Mouse (Mus musculus): ENCODE data around the gene Lta. TPM values are rescaled to one million over a fixed set of nuclear protein-coding genes. Genes with fewer than 3 reads are reported as not detected.
A peak's percentile ranks its signal among the peaks of the same experiment; 100 is the strongest.

Gene Lta
- total RNA-seq (2014; rRNA removed) (0.47 TPM in 1 of 2 replicates, not detected in the other), polyA plus RNA-seq (2015; fragmentation: Nextera tagmentation; extraction: Ambion mirVana) (0.85 and 1.3 TPM in 2 replicates)

DNA sequence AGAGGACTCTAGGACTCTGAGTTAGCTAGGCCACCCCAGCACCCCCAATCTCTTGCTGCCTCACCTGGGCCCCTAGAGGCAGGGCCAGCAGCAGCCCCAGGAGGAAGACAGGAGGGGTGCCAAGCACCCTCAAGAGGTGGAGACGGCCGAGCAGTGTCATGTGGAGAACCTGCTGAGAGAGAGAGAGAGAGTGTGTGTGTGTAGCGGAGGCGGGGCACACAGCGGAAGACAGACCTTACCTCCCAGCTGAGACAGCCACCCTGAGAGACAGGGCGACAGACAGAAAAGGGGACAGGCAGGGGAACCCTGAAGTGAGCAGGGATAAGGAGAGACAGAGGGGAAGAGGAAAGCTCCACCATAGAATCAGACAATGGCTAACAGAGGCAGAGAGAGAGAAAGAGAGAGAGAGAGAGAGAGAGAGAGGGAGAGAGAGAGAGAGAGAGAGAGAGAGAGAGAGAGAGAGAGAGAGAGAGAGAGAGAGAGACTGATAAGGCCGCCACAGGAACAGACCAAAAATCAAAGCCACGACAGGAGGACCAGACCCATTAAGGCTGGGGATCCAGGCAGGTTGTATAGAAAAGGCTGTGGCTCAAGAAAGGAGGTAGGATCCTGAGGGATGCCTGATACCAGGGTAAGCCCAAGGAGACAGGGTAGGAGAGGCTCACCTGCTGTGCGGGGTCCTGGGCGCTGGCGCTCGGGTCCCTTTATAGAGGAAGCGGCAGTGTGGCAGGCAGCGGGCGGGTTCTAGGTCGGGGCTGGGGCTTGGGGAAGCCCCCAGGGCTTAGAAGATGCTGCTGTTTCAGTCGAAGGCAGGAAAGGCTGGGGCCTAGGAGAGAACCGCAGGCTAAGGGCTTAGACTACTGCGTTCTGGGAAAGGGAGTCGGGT, at the start of gene Lta:
TSS of gene Lta (minus strand) at position 858 of the 886 bp plus-strand sequence.
- no peaks in the 10 kb centered on the region for H3K4me1 ChIP-seq (ENCODE audit: insufficient read depth, low read length)
- H3K36me3 ChIP-seq (ENCODE audit: insufficient read depth, low read length): no peaks in the 10 kb centered on the region
- H3K27ac ChIP-seq: no peak within 1 kb of the TSS
- DNase-seq (ENCODE audit: low spot score) (no peak), ATAC-seq (no peak)
- H3K4me3 ChIP-seq (ENCODE audit: low read length): no peak within 1 kb of the TSS
- no peaks in the 10 kb centered on the region for H3K9me3 ChIP-seq (ENCODE audit: low read length)
- no peak for TF ChIP-seq CTCF (IDR thresholded peaks at IDR 0.05; ENCODE audit: low read depth)
- WGBS: 36% methylated on average over 20 of the region's 20 CpGs
- H3K27me3 ChIP-seq (ENCODE audit: insufficient read depth, low read length): peaks cover 8% of the 10 kb centered on the region; the same call in 1 of the 2 replicates
- no peak within 1 kb of the TSS for H3K4me2 ChIP-seq (ENCODE audit: low read depth, low read length)
- H3K9ac ChIP-seq (replicated peaks; ENCODE audit: low read length): no peak within 1 kb of the TSS

DNA sequence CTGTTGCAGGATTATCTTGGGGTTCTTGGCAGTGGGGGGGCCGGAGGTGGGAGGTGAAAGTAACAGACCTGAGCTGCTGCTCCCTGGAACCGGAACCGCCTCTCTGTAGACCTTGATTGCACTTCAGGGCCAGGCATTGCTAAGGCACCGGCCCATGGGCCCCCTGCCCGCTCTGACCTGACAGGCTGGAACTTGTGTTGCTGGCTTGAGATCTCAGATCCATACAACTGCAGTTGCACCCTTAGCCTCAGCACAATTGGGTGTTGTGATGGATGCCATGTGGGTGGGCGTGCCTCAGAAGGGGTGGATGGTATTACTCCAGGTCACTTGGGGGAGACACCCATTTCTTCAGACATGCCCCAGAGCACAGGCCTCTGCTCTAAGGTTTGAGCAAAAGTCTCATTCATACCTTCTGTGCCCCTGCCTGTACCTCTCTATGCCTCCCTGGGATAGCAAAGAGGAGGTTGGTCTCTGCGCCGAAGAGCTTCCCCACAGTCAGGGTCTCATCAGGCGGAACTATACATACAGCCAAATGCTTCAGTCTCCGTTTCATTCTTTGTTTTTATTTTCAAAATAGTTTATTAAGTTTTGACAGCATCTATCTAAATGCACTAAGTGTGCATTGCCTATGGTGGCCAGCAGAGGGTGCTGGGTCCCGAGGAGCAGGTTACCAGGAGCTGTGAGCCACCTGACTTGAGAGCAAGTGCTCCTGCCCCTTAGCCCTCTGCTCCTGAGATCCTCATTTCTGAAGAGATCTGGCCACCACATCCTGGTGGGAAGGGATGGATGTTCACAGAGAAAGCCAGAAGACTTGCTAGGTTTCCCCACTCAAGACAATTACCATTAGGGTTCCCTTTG, 49.3 kb upstream of the Lta start:
- H3K27ac ChIP-seq: no peak overlapping the region
- H3K27me3 ChIP-seq (ENCODE audit: insufficient read depth, low read length): no peaks in the 10 kb centered on the region
- H3K4me3 ChIP-seq (ENCODE audit: low read length): no peak overlapping the region
- H3K4me1 ChIP-seq (ENCODE audit: insufficient read depth, low read length): 0 out of 2 replicates have a peak, but pooled peaks cover 4% of the 10 kb centered on the region
- ATAC-seq: peak; percentile 41
- peak; percentile 61 for DNase-seq (ENCODE audit: low spot score)
- no peak overlapping the region for H3K4me2 ChIP-seq (ENCODE audit: low read depth, low read length)
- H3K36me3 ChIP-seq (ENCODE audit: insufficient read depth, low read length): peaks cover 30% of the 10 kb centered on the region
- peak; percentile 77 for TF ChIP-seq CTCF (IDR thresholded peaks at IDR 0.05; ENCODE audit: low read depth)
- no peak overlapping the region for H3K9ac ChIP-seq (replicated peaks; ENCODE audit: low read length)
- WGBS: 60% methylated on average over 11 of the region's 11 CpGs
- no peaks in the 10 kb centered on the region for H3K9me3 ChIP-seq (ENCODE audit: low read length)

DNA sequence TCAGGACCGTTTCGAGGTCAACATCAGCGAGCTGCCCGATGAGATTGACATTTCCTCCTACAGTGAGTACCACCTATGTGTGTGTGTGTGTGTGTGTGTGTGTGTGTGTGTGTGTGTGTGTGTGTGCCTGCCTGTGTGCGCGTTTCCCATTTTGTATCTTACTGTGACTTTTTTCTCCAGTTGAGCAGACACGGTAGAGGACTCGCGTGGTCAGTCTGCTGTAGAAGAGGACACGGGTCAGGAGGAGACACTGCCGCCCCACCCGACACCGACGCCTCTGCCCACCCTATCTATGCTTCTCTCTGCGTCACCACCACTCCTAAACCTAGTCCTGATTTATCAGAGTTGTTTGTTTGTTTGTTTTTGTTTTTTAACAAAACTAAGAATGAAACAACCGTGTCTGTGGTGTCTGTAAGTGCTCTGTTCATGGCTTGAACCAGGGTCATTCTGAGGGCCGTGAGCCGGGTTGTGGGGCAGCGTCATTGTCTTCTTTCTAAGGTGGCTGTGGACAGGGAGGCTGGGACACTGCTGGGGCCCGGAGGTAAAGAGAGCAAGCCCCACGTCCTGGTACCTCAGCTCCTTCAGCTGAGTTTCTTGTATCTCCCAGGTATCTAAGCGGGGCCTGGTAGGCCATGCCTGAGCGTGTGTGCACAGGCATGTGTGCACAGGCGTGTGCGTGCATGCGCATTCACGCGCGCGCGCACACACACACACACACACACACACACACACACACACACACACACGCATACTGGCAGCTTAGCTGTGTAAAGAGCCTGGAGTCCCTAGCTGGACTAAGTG, 48.3 kb upstream of the Lta start:
- TF ChIP-seq CTCF (IDR thresholded peaks at IDR 0.05; ENCODE audit: low read depth): no peak
- ATAC-seq (no peak), DNase-seq (ENCODE audit: low spot score) (no peak)
- Histone ChIP-seq H3K4me2 (ENCODE audit: low read depth, low read length) (no peak overlapping the region), H3K9ac (replicated peaks; ENCODE audit: low read length) (no peak overlapping the region), H3K4me3 (ENCODE audit: low read length) (no peak overlapping the region), H3K36me3 (ENCODE audit: insufficient read depth, low read length) (peaks cover 40% of the 10 kb centered on the region), H3K27ac (no peak overlapping the region), H3K9me3 (ENCODE audit: low read length) (no peaks in the 10 kb centered on the region), H3K4me1 (ENCODE audit: insufficient read depth, low read length) (0 out of 2 replicates have a peak, but pooled peaks cover 4% of the 10 kb centered on the region), H3K27me3 (ENCODE audit: insufficient read depth, low read length) (no peaks in the 10 kb centered on the region)
- WGBS: 85% methylated on average over 32 of the region's 32 CpGs

DNA sequence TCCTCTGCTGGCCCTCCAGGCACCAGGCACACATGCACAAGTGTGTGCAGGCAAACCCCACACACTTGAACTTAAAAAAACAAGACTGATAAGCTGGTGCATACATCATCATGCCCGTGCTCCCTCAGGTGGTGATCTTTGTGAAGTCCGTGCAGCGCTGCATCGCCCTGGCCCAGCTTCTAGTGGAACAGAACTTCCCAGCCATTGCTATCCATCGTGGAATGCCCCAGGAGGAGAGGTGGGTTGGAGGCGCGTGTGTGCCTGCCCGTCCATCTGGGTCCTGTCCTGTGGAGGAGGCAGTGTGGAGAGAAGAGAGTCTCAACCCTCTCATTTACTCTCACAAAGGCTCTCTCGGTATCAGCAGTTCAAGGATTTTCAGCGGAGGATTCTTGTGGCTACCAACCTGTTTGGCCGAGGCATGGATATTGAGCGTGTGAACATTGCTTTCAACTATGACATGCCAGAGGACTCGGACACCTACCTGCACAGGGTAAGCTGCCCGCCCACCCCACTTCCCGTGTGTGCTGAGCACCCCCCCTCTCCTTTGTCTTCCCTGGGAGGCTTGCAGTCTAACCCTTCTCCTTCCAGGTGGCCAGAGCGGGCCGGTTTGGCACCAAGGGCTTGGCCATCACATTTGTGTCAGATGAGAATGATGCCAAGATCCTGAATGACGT, 47.6 kb upstream of the Lta start:
- WGBS: 82% methylated on average over 18 of the region's 18 CpGs
- Histone ChIP-seq H3K9me3 (ENCODE audit: low read length) (no peaks in the 10 kb centered on the region), H3K4me2 (ENCODE audit: low read depth, low read length) (no peak overlapping the region), H3K4me1 (ENCODE audit: insufficient read depth, low read length) (0 out of 2 replicates have a peak, but pooled peaks cover under 1% of the 10 kb centered on the region), H3K36me3 (ENCODE audit: insufficient read depth, low read length) (peaks cover 48% of the 10 kb centered on the region), H3K4me3 (ENCODE audit: low read length) (no peak overlapping the region), H3K27ac (no peak overlapping the region), H3K27me3 (ENCODE audit: insufficient read depth, low read length) (no peaks in the 10 kb centered on the region), H3K9ac (replicated peaks; ENCODE audit: low read length) (no peak overlapping the region)
- peak; percentile 2; the same call in 1 of the 2 replicates for TF ChIP-seq CTCF (IDR thresholded peaks at IDR 0.05; ENCODE audit: low read depth)
- DNase-seq (ENCODE audit: low spot score): no peak
- ATAC-seq: no peak

DNA sequence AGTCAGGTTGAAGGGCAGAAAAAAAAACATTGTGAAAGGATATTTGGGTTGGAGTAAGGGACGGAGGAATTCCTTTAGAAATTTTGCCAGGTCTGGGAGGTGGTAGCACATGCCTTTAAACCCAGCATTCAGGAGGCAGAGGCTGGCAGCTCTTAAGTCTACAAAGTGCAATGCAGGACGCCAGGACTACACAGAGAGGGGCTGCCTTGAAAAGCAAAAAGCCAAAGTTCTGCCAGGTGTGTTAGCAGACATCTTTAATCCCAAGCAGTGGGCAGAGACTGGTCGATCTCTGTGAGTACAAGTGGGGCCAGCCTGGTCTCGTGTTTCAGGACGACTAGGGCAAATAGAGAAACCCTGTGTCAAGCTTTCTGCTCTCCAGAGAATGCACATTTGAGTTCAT, 46.8 kb upstream of the Lta start:
- TF ChIP-seq CTCF (IDR thresholded peaks at IDR 0.05; ENCODE audit: low read depth): no peak
- no peak for ATAC-seq
- no peaks in the 10 kb centered on the region for H3K4me1 ChIP-seq (ENCODE audit: insufficient read depth, low read length)
- no peak overlapping the region for H3K4me3 ChIP-seq (ENCODE audit: low read length)
- no peak overlapping the region for H3K27ac ChIP-seq
- no peak overlapping the region for H3K4me2 ChIP-seq (ENCODE audit: low read depth, low read length)
- no peak overlapping the region for H3K9ac ChIP-seq (replicated peaks; ENCODE audit: low read length)
- no peaks in the 10 kb centered on the region for H3K9me3 ChIP-seq (ENCODE audit: low read length)
- no peak for DNase-seq (ENCODE audit: low spot score)
- WGBS: 84% methylated on average over 5 of the region's 5 CpGs
- H3K36me3 ChIP-seq (ENCODE audit: insufficient read depth, low read length): peaks cover 55% of the 10 kb centered on the region
- H3K27me3 ChIP-seq (ENCODE audit: insufficient read depth, low read length): no peaks in the 10 kb centered on the region
